Mouse (Mus musculus) effector memory CD4-positive, alpha-beta T cell, adult 7 months (primary cell): ENCODE measurements around the gene Pex11b. TPM values are rescaled to one million over a fixed set of nuclear protein-coding genes. Genes with fewer than 3 reads are reported as not detected.

Experiments used
- polyA plus RNA-seq: library from polyadenylated mRNA; unstranded; fragments of 100-300 nt; shearing (Covaris generic); gene quantifications from one replicate; pipeline ENCODE4 v1.2.1, GENCODE M21; 2017

The Pex11b gene
- polyA plus RNA-seq: 22.0 TPM

GRCm38 (mm10) chr3:96634928-96635879 lies at the start of gene Pex11b, which contains the start of gene Gm42957:
TSS of gene Pex11b (plus strand) at chr3:96635376.
TSS of gene Gm42957 (plus strand) at chr3:96635474.

GRCm38 (mm10) chr3:96593790-96594560 lies 41.2 kb upstream of the Pex11b start, which contains the start of gene Polr3gl:
TSS of gene Polr3gl (minus strand) at chr3:96594181.

DNA sequence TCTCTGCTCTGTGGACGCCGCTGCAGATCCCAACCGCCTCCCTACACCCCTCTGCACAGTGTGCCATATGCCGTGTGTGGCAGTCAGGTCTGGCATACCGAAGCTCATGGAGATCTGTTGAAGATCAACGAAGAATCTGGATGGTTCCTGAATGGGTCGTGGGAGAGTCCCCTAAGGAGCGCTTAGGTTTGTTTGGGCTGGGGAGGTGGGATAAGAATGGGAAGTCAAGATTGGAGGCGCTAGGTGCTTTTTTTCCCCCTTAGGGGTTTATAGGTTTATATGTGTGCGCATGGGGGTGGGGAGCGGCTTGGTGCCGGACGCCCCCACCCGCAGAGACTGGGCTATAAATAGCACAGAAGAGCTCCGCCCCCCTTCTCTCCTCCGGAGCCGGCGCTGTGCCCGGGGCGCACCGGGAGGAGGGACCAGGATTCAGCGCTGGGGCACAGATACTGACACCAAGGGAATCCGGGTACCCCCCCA lies 38.9 kb upstream of the Pex11b start, which contains the start of gene Ankrd34a:
TSS of gene Ankrd34a (plus strand) at position 409 of the 480 bp plus-strand sequence.

DNA sequence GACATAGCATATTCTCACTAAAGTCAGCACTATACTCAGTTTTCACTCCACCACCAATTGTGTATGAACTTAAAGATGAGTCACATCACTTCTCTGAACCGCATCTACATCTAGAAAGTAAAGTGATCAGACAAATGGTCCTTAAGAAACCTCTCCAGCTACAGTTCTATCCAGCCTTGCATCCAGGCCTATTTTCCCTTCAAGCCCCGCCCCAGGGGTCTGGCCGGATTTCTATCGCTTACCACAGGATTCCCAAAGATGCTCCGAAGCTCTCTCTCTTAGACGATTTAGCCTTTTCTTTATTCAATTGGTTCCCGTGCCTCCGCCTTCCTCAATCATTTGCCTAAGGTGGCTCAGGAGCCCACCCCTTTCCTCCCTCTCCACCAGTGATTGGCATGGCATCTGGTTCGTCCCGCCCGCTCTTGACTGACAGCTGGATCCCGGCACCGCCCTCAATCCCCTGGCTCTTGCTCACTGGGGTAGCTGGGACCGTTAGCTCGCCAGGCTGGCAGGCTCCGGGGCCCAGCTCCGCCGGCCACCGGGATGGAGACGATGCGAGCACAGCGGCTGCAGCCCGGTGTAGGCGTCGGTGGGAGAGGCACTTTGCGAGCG lies 34.4 kb upstream of the Pex11b start, which contains the start of gene Lix1l:
TSS of gene Lix1l (plus strand) at position 511 of the 612 bp plus-strand sequence.

DNA sequence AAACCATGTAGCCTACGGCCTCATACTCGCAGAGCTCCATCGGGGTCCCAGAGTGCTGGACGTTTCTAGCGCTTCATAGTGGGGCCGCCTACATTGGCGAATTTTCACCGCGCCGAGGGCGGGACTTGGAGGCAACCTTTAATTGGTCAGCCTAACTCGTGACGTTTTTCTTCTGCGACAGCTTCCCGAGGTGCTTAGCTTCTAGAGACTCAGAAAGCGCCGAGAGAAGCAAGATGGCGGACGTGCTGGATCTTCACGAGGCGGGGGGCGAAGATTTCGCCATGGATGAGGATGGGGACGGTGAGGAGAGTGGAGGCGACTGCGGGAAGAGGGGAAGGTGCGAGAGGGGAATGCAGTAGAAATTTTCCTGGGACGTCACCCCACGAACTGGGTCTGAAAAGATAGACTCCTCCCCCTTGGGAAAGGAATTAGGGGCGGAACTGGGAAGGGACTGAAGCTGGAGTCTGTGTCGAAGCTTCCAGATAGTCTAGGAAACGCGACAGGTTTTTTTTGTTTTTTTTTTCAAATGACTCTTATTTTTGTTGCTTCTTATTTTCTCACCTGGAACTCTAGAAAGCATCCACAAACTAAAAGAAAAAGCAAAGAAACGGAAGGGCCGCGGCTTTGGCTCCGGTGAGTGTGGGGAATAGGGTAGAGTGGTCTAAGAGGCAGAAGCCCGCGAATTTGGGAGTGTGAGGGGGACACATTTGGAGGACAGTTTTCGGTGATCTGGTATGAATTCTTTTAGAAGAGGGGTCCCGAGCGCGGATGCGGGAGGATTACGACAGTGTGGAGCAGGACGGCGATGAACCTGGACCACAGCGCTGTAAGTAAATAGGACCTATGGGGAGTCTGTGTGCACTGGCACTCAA lies 5.2 kb upstream of the Pex11b start, which contains the start of gene Rbm8a:
TSS of gene Rbm8a (plus strand) at position 205 of the 872 bp plus-strand sequence.

DNA sequence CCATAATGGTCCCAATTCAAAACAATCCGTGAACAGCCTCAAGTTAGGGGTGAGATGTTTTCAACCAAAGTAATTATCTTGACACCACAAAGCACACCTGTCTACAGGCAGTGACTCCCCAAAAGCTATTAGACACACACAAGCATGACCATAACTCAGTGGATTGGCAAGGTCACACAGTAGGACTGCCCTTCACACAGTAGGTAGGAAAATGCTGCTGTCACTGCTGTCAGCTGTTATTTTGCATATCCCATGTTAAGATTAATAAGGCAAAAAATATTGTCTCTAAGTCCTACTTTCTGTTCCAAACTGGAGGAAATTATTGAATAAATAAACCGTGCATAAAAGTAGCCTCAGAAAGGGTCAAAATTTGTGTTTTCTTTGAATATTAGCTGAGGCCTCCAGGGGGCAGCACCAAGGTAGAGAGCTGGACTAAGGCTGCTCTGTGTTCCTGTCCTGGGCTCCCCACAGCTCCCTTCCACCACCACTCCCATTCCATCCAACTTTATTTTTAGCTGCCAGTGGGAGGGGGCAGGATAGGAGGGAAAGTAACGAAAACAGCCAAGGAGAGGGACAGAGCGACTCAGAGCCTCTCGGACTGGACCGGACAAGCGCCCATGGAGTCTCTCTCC lies 10.0 kb downstream of the Pex11b start, which contains the start of gene Itga10:
TSS of gene Itga10 (plus strand) at position 567 of the 632 bp plus-strand sequence.

DNA sequence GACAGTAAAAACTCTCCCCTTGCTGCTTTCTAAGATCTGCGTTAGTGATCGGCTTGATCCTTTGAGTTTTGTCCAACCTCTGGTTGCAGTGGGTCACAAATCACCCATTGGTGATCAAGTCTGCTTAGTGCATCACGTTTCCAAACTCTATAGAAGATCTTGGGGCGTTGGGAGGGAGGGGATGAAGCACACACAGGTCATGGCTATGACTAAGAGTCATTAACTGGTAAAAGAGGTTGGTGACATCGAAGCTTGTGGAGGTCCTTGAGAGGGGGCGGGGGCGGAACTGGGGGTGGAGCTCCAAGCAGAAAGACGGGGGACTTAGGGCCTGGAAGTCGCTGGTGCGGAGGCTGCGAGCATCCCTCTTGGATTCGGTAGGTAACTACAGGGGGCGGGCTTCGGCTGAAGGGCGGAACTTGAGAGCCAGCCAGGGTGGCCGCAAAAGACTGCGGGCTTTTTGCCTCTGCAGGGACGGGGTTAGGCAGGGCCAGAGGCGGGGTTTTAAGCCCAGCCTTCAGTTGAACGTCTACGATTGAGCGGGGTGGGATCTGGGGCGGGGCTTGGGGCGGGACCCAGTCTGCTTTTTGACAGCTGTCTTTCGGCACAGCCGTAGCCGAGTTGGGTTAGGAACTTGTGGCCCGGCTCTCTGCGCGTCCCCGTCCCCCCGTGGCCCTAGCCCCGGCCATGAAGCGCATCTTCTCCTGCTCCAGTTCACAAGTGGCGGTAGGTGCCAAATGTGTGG lies 34.7 kb downstream of the Pex11b start, which contains the start of gene Ankrd35:
TSS of gene Ankrd35 (plus strand) at position 405 of the 742 bp plus-strand sequence.

Other genes starting within 250 kb of the Pex11b start
- not detected for gene BC107364, start 183.1 kb upstream of the Pex11b start, polyA plus RNA-seq
- gene Hfe2, start 110.2 kb upstream of the Pex11b start, polyA plus RNA-seq: 0.44 TPM
- gene Txnip, start 77.4 kb upstream of the Pex11b start, polyA plus RNA-seq: 473 TPM
- not detected for gene Gm16253, start 58.4 kb upstream of the Pex11b start, polyA plus RNA-seq
- gene Polr3gl, start 41.2 kb upstream of the Pex11b start, polyA plus RNA-seq: 18.4 TPM
- gene Ankrd34a, start 38.7 kb upstream of the Pex11b start, polyA plus RNA-seq: not detected
- gene Lix1l, start 34.2 kb upstream of the Pex11b start, polyA plus RNA-seq: 0.45 TPM
- gene Rbm8a, start 5.4 kb upstream of the Pex11b start, polyA plus RNA-seq: 189 TPM
- not detected for gene Gm42957, start 98 bp downstream of the Pex11b start, polyA plus RNA-seq
- 0.29 TPM for gene Itga10, start 10.2 kb downstream of the Pex11b start, polyA plus RNA-seq
- gene Ankrd35, start 34.8 kb downstream of the Pex11b start, polyA plus RNA-seq: 4.7 TPM
- gene Pias3, start 61.0 kb downstream of the Pex11b start, polyA plus RNA-seq: 9.8 TPM
- gene Nudt17, start 73.2 kb downstream of the Pex11b start, polyA plus RNA-seq: 2.4 TPM
- 50.8 TPM for gene Polr3c, start 92.3 kb downstream of the Pex11b start, polyA plus RNA-seq
- gene Rnf115, start 92.3 kb downstream of the Pex11b start, polyA plus RNA-seq: 103 TPM
- 0.88 TPM for gene Pdzk1, start 193.9 kb downstream of the Pex11b start, polyA plus RNA-seq
- gene Cd160, start 194.0 kb downstream of the Pex11b start, polyA plus RNA-seq: 6.7 TPM